Mouse (Mus musculus) hindbrain, embryonic 16.5 days (tissue): ENCODE measurements around the gene Scamp1. TPM values are rescaled to one million over a fixed set of nuclear protein-coding genes. Genes with fewer than 3 reads are reported as not detected.

Source experiments
- ATAC-seq: fragments of 200-750 bp; cut with Nextera tagmentation; 2 replicates; pipeline ENCODE4 v1.8.0; 2017; ENCODE audit warnings: moderate TSS enrichment, moderate library complexity
- H3K27ac ChIP-seq: fragments of 300-500 bp; sonication (generic); 2 replicates; pipeline ENCODE4 v1.5.1; 2014; ENCODE audit warnings: low read depth, mild to moderate bottlenecking, control low read depth, low read length, moderate library complexity
- H3K27me3 ChIP-seq: fragments of 300-500 bp; sonication (generic); replicated peaks from 2 replicates; pipeline ENCODE4 v1.6.1; 2014; ENCODE audit warnings: low read length; ENCODE audit not compliant: control insufficient read depth, insufficient read depth
- H3K36me3 ChIP-seq: fragments of 300-500 bp; sonication (generic); 2 replicates; pipeline ENCODE4 v1.6.1; 2014; ENCODE audit warnings: mild to moderate bottlenecking, low read length, moderate library complexity, mixed read lengths; ENCODE audit not compliant: control insufficient read depth, insufficient read depth
- H3K4me1 ChIP-seq: fragments of 300-500 bp; sonication (generic); 2 replicates; pipeline ENCODE4 v1.6.1; 2014; ENCODE audit warnings: low read depth, low read length; ENCODE audit not compliant: control insufficient read depth, insufficient read depth
- H3K4me2 ChIP-seq: fragments of 300-500 bp; sonication (generic); 2 replicates; pipeline ENCODE4 v1.6.1; 2014; ENCODE audit warnings: mild to moderate bottlenecking, low read length, control low read depth, moderate library complexity
- H3K4me3 ChIP-seq: fragments of 300-500 bp; sonication (generic); 2 replicates; pipeline ENCODE4 v1.5.1; 2014; ENCODE audit warnings: mild to moderate bottlenecking, low read length, control low read depth, moderate library complexity
- H3K9ac ChIP-seq: fragments of 300-500 bp; sonication (generic); 2 replicates; pipeline ENCODE4 v1.6.1; 2014; ENCODE audit warnings: low read depth, mild to moderate bottlenecking, control low read depth, low read length, moderate library complexity
- H3K9me3 ChIP-seq: fragments of 300-500 bp; sonication (generic); 2 replicates; pipeline ENCODE4 v1.6.1; 2014; ENCODE audit warnings: mild to moderate bottlenecking, low read length, moderate library complexity; ENCODE audit not compliant: control insufficient read depth
- WGBS: fragments of 180-500 bp; shearing (Covaris S2); extraction: QIAGEN DNeasy Blood & Tissue Kit; methylation state at CpG from one replicate; pipeline ENCODE4 v1.1.7; 2014; 5-methylcytosine and 5-hydroxymethylcytosine counted together
- polyA plus RNA-seq: library from polyadenylated mRNA; unstranded; fragments of >200 nt; fragmentation: Nextera tagmentation; extraction: Ambion mirVana; gene quantifications from 2 replicates; pipeline ENCODE4 v1.2.1, GENCODE M21; 2015

Scamp1 gene
- polyA plus RNA-seq, 1 experiment from 2014 or later, result 176 TPM

DNA sequence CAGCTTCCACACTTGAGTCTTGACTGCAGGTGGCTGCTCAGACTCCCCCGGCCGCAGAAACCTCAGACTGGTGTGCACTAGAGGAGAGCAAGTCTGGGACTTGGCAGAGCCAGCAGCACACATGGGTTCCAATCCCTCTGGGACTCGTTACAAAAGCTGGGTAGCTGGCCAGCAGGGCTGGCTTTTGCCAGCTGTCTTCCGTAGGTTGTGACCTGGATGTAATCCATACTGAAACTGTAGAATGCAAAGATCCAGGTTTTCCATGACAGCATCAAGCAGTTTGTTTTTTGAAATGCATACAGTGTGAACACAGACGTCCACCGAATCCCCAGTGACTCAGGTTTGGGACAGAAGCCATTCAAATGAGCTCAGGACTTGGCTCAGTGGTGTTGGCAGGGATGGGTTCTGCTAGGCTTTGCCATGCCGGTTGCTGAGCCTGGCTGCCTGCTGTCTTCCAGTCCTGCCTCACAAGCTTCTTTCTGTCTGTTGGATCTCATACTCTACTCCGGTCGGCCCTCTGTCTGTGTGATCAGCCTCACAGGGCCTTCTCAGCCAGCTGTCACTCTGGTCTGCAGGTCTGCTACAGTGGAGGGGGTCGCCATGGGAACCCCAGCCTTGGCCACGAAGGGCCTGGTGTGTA, 107.1 kb downstream of the Scamp1 start:
- Histone ChIP-seq H3K27ac (peak overlapping the region; percentile 13; the same call in 1 of the 2 replicates), H3K36me3 (no peaks in the 10 kb centered on the region), H3K4me2 (no peak overlapping the region), H3K4me1 (peaks cover 18% of the 10 kb centered on the region), H3K9me3 (no peaks in the 10 kb centered on the region), H3K4me3 (no peak overlapping the region), H3K27me3 (no peaks in the 10 kb centered on the region), H3K9ac (no peak overlapping the region)
- WGBS, result 49% methylated on average over 11 of the region's 11 CpGs
- ATAC-seq, result peak; percentile 87

DNA sequence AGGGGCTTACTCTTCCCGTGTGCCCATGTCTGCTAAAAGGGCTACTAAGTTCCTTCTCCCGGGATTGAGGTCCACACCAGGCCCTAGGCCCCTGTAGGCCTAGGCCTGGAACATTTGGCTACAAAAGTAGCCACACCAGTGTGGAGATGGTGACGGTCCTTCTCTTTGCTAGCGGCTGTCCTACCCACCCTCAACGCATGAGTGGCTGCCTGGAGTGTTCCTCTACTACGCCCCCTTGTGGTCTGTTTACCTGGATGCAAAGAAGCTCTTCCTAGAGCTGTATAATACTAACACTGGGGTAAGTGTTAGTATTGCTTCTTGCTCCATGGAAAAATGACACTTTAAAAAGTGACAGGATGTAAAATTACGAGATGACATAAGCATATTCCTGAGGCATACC, 108.5 kb downstream of the Scamp1 start:
- Histone ChIP-seq H3K27ac (no peak overlapping the region), H3K4me3 (no peak overlapping the region), H3K4me1 (peaks cover 24% of the 10 kb centered on the region), H3K36me3 (no peaks in the 10 kb centered on the region), H3K4me2 (no peak overlapping the region), H3K9ac (no peak overlapping the region), H3K9me3 (no peaks in the 10 kb centered on the region), H3K27me3 (no peaks in the 10 kb centered on the region)
- no peak for ATAC-seq
- 63% methylated on average over 7 of the region's 7 CpGs for WGBS

DNA sequence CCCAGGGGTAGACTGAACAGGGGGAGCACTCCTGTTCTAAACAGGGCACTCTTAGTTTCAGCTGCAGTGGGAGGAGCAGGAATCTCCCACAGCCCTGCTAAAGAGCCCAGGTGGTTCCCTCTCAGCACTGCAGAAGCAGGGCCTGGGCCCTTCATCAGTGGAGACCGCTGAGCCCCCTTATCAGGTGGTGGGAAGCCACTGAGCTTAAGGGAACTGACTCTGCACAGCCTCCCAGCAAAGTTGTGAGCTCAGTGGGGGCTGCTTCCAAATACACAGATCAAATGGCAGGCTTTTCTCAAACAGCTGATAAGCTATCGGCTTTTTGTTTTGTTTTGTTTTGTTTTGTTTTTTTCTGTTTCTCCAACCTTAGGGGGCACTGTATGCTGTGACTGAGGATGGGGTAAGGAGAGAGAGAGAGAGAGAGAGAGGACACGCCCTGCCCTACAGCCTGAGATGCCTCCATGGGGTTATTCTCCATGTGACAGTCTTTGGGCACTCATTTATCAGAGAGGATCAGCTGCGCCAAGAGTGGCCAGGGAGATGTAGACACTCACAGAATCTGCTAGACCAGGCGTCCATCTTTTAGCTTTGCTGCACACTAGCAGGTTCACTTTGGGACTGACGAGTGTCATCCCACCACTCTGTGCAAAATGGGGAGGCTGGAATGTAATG, 110.1 kb downstream of the Scamp1 start:
- no peak for ATAC-seq
- H3K36me3 ChIP-seq, result no peaks in the 10 kb centered on the region
- 69% methylated on average over 6 of the region's 6 CpGs for WGBS
- H3K4me2 ChIP-seq, result peak overlapping the region; percentile 92
- H3K27ac ChIP-seq, result no peak overlapping the region
- H3K9ac ChIP-seq, result no peak overlapping the region
- peaks cover 24% of the 10 kb centered on the region for H3K4me1 ChIP-seq
- H3K9me3 ChIP-seq, result no peaks in the 10 kb centered on the region
- H3K4me3 ChIP-seq, result peak overlapping the region; percentile 50
- peaks cover 3% of the 10 kb centered on the region; the same call in 1 of the 2 replicates for H3K27me3 ChIP-seq

DNA sequence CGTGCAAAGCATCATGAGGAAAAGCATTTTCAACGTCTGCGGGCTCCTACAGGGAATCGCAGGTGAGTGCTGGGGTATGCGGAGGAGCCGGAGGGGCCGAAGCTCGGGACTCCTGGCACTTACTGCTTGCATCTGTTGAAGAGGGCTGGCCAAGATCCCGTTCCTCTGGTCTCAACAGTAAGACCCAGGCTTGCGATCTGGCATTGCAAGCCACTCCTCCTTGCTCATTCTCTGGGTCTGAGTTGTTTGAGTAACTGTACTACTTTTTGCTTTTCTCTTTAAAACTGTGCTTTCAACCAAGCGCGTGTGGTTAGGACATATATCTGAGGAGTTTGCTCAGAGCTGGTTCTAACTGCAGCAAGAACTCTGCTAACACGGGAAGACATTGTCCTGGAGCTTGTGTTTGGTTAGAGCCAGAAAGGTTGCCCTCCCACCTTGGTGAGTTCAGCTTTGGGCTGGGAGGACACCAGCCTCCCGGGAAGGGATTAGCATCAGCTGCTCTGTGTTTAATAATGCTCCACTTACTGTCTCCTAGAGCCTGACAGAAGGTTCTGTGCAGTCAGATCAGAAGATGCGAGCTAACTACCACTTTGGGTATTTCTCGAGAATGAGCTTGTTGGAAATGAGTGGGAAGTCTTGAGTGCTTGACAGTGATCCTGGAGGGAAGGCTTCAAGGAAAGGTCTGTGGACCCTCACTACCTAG, 110.9 kb downstream of the Scamp1 start:
- Histone ChIP-seq H3K27ac (peak overlapping the region; percentile 6; the same call in 1 of the 2 replicates), H3K9ac (peak overlapping the region; percentile 65), H3K4me1 (peaks cover 24% of the 10 kb centered on the region), H3K9me3 (no peaks in the 10 kb centered on the region), H3K36me3 (no peaks in the 10 kb centered on the region), H3K27me3 (peaks cover 3% of the 10 kb centered on the region; the same call in 1 of the 2 replicates), H3K4me2 (peak overlapping the region; percentile 92), H3K4me3 (peak overlapping the region; percentile 50)
- WGBS, result 17% methylated on average over 16 of the region's 16 CpGs
- peak; percentile 16; the same call in 1 of the 2 replicates for ATAC-seq

DNA sequence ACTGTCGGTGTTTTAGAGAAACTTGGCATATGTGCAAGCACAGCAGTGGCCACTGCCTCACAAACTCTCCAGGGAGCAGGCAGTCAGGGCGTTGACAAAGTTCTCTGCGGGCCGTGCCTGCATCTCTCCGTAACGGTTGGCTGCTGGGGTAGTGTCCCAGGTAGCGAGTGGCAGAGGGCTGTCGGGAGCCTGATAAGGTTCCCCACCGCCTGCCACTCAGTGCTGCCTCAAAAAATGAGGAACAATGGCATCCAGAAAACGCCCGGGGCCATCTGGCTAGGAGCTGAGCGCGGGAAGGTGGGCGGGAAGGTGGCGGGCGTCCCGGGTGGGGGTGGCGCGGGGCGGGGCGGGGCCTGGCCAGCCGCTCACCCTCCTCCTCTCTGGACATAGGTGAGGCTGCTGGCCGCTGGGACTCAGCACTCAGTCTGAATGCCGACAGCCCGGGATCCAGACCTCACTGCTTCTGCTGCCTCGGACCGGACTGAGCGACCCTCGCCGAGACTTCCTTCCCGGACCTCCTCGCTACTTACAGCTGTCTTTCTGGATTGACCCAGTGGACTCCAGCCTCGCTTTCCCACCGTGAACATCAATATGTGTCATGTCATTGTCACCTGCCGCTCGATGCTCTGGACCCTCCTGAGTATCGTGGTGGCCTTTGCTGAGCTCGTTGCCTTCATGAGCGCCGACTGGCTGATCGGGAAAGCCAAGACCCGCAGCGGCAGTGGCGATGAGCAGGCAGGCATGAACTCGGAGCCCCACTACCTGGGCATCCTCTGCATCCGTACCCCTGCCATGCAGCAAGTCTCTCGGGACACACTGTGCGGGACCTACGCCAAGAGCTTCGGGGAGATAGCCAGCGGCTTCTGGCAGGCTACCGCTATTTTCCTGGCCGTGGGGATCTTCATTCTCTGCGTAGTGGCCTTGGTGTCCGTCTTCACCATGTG, 111.8 kb downstream of the Scamp1 start:
- Histone ChIP-seq H3K27ac (peak overlapping the region; percentile 6; the same call in 1 of the 2 replicates), H3K4me1 (peaks cover 22% of the 10 kb centered on the region), H3K4me2 (peak overlapping the region; percentile 92), H3K4me3 (peak overlapping the region; percentile 50), H3K9ac (peak overlapping the region; percentile 65), H3K27me3 (peaks cover 3% of the 10 kb centered on the region; the same call in 1 of the 2 replicates), H3K9me3 (no peaks in the 10 kb centered on the region), H3K36me3 (no peaks in the 10 kb centered on the region)
- WGBS, result 3% methylated on average over 49 of the region's 55 CpGs
- peak; percentile 35 for ATAC-seq

DNA sequence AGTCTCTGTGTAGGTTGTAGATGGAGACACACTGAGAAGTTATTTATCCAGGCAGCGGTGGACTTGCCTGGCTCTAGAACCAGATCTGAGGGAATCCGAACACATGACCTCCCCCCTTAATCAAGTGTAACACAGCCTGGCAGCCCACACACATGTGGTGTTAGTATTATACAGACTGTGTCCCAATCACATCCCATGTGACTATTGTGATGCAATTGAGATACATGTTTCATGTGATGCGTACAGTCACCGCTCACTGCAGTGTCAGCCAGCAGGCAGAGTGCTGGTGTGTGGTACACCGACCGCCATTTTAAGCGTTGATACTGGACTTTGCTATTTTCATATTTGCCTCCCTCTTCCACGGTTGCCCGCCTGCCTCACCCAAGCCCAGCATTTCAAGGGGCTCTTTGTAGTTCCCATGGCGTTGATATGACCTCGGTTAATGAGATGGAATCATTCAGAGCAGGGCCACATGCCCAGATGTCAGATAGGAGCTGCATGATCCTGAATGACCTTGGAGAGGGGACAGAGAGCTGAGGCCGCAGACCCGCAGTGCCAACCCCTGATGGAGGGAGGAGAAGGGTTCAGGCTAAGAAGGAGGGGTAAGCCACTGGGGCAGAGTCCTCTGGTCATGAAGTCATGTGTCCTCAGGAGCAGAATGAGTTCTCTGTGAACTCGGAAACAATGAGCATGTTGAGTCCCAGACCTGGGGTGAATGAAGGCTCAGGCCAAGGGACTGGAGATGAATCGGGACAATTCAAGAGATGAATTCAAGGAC, 112.9 kb downstream of the Scamp1 start:
- Histone ChIP-seq H3K4me3 (no peak overlapping the region), H3K4me2 (no peak overlapping the region), H3K27ac (no peak overlapping the region), H3K27me3 (peaks cover 3% of the 10 kb centered on the region; the same call in 1 of the 2 replicates), H3K36me3 (no peaks in the 10 kb centered on the region), H3K9ac (no peak overlapping the region), H3K9me3 (no peaks in the 10 kb centered on the region), H3K4me1 (peaks cover 19% of the 10 kb centered on the region)
- ATAC-seq, result peak; percentile 35; the same call in 1 of the 2 replicates
- 76% methylated on average over 15 of the region's 15 CpGs for WGBS

DNA sequence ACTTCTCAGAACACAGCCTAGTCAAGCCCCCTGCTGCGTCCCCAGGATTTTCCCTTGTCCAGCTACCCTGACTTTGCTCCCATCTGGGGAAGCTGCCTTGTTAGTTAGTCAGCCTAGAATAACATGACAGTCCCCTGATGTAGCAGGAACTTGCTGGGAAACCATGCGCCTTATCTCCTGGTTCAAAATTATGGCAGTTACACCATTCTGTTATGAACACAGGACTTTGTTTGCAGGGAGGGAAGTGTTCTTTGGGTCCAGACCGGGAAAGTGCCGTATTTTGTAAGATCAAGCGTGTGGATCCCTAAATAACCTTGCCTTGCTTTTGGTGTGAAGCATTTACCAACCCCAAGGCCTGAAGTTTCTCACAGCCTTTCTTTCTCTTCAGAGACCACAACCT, 114.0 kb downstream of the Scamp1 start:
- H3K4me1 ChIP-seq, result peaks cover 19% of the 10 kb centered on the region
- no peaks in the 10 kb centered on the region for H3K9me3 ChIP-seq
- H3K36me3 ChIP-seq, result no peaks in the 10 kb centered on the region
- peaks cover 3% of the 10 kb centered on the region; the same call in 1 of the 2 replicates for H3K27me3 ChIP-seq
- no peak for ATAC-seq
- no peak overlapping the region for H3K4me3 ChIP-seq
- H3K27ac ChIP-seq, result no peak overlapping the region
- no peak overlapping the region for H3K4me2 ChIP-seq
- 41% methylated on average over 5 of the region's 5 CpGs for WGBS
- no peak overlapping the region for H3K9ac ChIP-seq

DNA sequence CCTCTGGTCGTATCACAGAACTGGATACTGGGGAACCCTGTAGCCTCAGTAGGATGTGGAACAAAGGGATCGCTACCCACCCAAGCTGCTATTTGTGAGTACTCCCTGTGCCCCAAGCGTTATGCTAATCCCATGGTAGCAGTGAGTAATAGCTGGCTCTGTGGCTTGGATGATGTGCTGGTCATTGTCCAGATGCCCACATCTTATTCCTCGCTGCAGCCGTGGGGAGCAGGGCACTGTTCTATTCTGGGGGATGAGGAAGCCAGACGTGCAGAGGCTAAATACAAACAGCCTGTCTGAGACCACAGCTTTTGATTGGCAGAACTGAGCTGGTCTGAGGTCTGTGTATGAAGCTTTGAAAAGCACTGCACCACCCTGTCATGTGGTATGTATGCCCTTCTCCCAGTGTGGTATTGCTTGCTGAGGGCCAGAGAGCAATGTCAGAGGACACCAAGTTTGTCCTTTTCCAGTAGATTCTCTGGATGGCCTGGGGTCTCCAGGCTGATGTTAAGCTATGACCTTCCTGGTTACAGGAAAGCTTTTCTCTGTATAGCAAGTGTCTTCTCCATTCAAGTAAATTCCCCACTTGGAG, 116.2 kb downstream of the Scamp1 start:
- Histone ChIP-seq H3K4me2 (no peak overlapping the region), H3K9me3 (no peaks in the 10 kb centered on the region), H3K27me3 (peaks cover 3% of the 10 kb centered on the region; the same call in 1 of the 2 replicates), H3K36me3 (no peaks in the 10 kb centered on the region), H3K9ac (no peak overlapping the region), H3K27ac (no peak overlapping the region), H3K4me1 (peaks cover 9% of the 10 kb centered on the region), H3K4me3 (no peak overlapping the region)
- WGBS, result 55% methylated on average over 6 of the region's 6 CpGs
- no peak for ATAC-seq
